8 mouse cellular contexts compared by ENCODE assay signal in genomic region chr11:93956159-93956558, GRCm38 (mm10). TPM values are rescaled to one million over a fixed set of nuclear protein-coding genes. Genes with fewer than 3 reads are reported as not detected.
DNase-seq lines count a peak whose midpoint lies in the region; ATAC-seq and TF ChIP-seq lines count a peak whose summit lies in the region.

Nme2 (minus strand) TSS chr11:93956259.

- peak; percentile 9 for DNase-seq in retina, embryonic 14.5 days (ENCODE audit: low spot score)
- no peak for DNase-seq in retina, postnatal 1 day
- no peak for DNase-seq in gastrocnemius, postnatal 4 days (ENCODE audit: low spot score in 2 of 2)
- DNase-seq in ovary, postnatal 10 days (ENCODE audit: low spot score), result no peak
- DNase-seq in kidney, adult 9 months, result no peak

- under 1% methylated on average over 6 of the region's 6 CpGs for WGBS in intestine, postnatal 0 days

- H3K4me1 ChIP-seq in intestine, postnatal 0 days (replicated peaks; ENCODE audit: control insufficient read depth, insufficient read depth, low read length), result 0 out of 2 replicates have a peak, but pooled peaks cover 6% of the 10 kb centered on the region

- ATAC-seq in common myeloid progenitor, adult 5-6 weeks (replicated peaks; ENCODE audit: low read depth, poor library complexity, severe bottlenecking), result peak; percentile 36
- ATAC-seq in intestine, postnatal 0 days, result peak; percentile 17; the same call in 1 of the 2 replicates
- ATAC-seq in megakaryocyte-erythroid progenitor cell, adult 5-6 weeks (replicated peaks; ENCODE audit: low FRiP score, low TSS enrichment, poor library complexity, severe bottlenecking), result 0 out of 2 replicates have a peak, but pooled peaks have one; percentile 2

- peak within 1 kb of the TSS; percentile 83 for H3K4me2 ChIP-seq in intestine, postnatal 0 days (replicated peaks; ENCODE audit: low read depth)

- TF ChIP-seq CTCF in intestine, postnatal 0 days (IDR thresholded peaks at IDR 0.05; ENCODE audit: low read depth), result no peak

- H3K9ac ChIP-seq in intestine, postnatal 0 days (ENCODE audit: low read depth, low read length), result peak within 1 kb of the TSS; percentile 59

- H3K9me3 ChIP-seq in intestine, postnatal 0 days (ENCODE audit: control insufficient read depth), result no peaks in the 10 kb centered on the region

- H3K27me3 ChIP-seq in intestine, postnatal 0 days (replicated peaks; ENCODE audit: control insufficient read depth, insufficient read depth, low read length), result no peaks in the 10 kb centered on the region

- peak within 1 kb of the TSS; percentile 80 for H3K27ac ChIP-seq in intestine, postnatal 0 days (ENCODE audit: low read depth, low read length)

- peaks cover 41% of the 10 kb centered on the region for H3K36me3 ChIP-seq in intestine, postnatal 0 days (ENCODE audit: control insufficient read depth, insufficient read depth)

- peak within 1 kb of the TSS; percentile 67 for H3K4me3 ChIP-seq in intestine, postnatal 0 days (ENCODE audit: low read depth, low read length)

RNA-seq across cellular contexts. Expression of gene Nme2, which starts in this region (rescaled TPM):
- total RNA-seq in common myeloid progenitor, adult 5-6 weeks (2017), result 172 and 252 TPM in 2 replicates
- total RNA-seq in gastrocnemius, postnatal 4 days (2021), result 100 to 1,000 TPM; 580 to 658 TPM
- polyA plus RNA-seq in intestine, postnatal 0 days (2015; fragmentation: Nextera tagmentation; extraction: Ambion mirVana), result 370 and 400 TPM in 2 replicates
- 171 and 305 TPM in 2 replicates for total RNA-seq in megakaryocyte-erythroid progenitor cell, adult 5-6 weeks (2014; fragmentation: Nextera tagmentation)
- 149 and 173 TPM in 2 replicates for total RNA-seq in megakaryocyte-erythroid progenitor cell, adult 5-6 weeks (2017)
